Mouse (Mus musculus) kidney, postnatal 25 days (tissue): ENCODE results near the gene Tmem86a.

Experiments
- DNase-seq, 2 experiments: peaks; one replicate each; pipeline ENCODE4 v3.0.0; 2021; ENCODE audit warnings: mixed read lengths in 2 of 2

The Tmem86a gene

GRCm38 (mm10) chr7:47077451-47077850, 27.1 kb downstream of the Tmem86a start:
- DNase-seq, result peak; percentile 50 to 52

GRCm38 (mm10) chr7:47080868-47081267, 30.5 kb downstream of the Tmem86a start:
- peak in 1 of 2 experiments; percentile 9 for DNase-seq

- peak; percentile 75 to 91 for DNase-seq
Measured at GRCm38 (mm10) chr7:47081277-47081676, 30.9 kb downstream of the Tmem86a start.

- no peak for DNase-seq
Measured at GRCm38 (mm10) chr7:47085075-47085474, 34.7 kb downstream of the Tmem86a start.

- DNase-seq, result no peak
Measured at GRCm38 (mm10) chr7:47093935-47094334, 43.5 kb downstream of the Tmem86a start.

- no peak for DNase-seq
Measured at GRCm38 (mm10) chr7:47094969-47095368, 44.6 kb downstream of the Tmem86a start.

- no peak for DNase-seq
Measured at GRCm38 (mm10) chr7:47098044-47098443, 47.6 kb downstream of the Tmem86a start.

GRCm38 (mm10) chr7:47099306-47099705, 48.9 kb downstream of the Tmem86a start:
- no peak for DNase-seq

- DNase-seq, result no peak
Measured at GRCm38 (mm10) chr7:47100615-47101014, 50.2 kb downstream of the Tmem86a start.

GRCm38 (mm10) chr7:47102970-47103369, 52.6 kb downstream of the Tmem86a start:
- no peak for DNase-seq

GRCm38 (mm10) chr7:47103671-47104414, 53.4 kb downstream of the Tmem86a start:
- no peak for DNase-seq
